1 mouse cellular context compared by ENCODE assay signal in genomic region chr4:107048568-107049162, GRCm38 (mm10).
TF ChIP-seq lines count a peak whose summit lies in the region.

No protein-coding gene starts in this region.

TF ChIP-seq in CH12.LX, 34 proteins besides CTCF, POLR2A, EP300 and RAD21 (continued from another document):
- TF ChIP-seq JUN (IDR thresholded peaks at IDR 0.05; ENCODE audit: insufficient read depth, low read depth, low read length) (no peak), IRF4 (IDR thresholded peaks at IDR 0.05; ENCODE audit: low read depth, low read length) (peak; percentile 91), ZC3H11A (IDR thresholded peaks at IDR 0.05; ENCODE audit: low read depth, low read length) (no peak), JUND (conservative IDR thresholded peaks at IDR 0.05; ENCODE audit: low read depth, low read length) (no peak), POLR2AphosphoS2 (IDR thresholded peaks at IDR 0.05; ENCODE audit: low read depth, low read length) (no peak), ELF1 (IDR thresholded peaks at IDR 0.05; ENCODE audit: low read depth, low read length) (no peak), MEF2A (IDR thresholded peaks at IDR 0.05; ENCODE audit: borderline replicate concordance, low read depth, low read length) (0 out of 2 replicates have a peak, but pooled peaks have one; percentile 22), SIN3A (IDR thresholded peaks at IDR 0.05; ENCODE audit: low read length) (no peak), TBP (conservative IDR thresholded peaks at IDR 0.05; ENCODE audit: low read depth, low read length) (no peak), USF1 (IDR thresholded peaks at IDR 0.05; ENCODE audit: low read depth, low read length) (no peak), MXI1 (IDR thresholded peaks at IDR 0.05; ENCODE audit: low read depth, low read length) (peak; percentile 41; the same call in 1 of the 2 replicates)
TF ChIP-seq in CH12.LX: peak in this region for 6.
